Mouse (Mus musculus) CH12.LX (cell line): ENCODE data around the gene Myo1d. TPM values are rescaled to one million over a fixed set of nuclear protein-coding genes. Genes with fewer than 3 reads are reported as not detected.

Source experiments
- DNase-seq: peaks from one replicate; pipeline ENCODE4 v3.0.0-alpha.2; 2013; ENCODE audit errors: extremely low read depth
- H3K27ac ChIP-seq: 2 replicates; pipeline ENCODE4 v1.5.1; 2012; ENCODE audit warnings: low read depth, mild to moderate bottlenecking, control low read depth, moderate library complexity; ENCODE audit not compliant: insufficient read depth
- H3K27me3 ChIP-seq: replicated peaks from 2 replicates; pipeline ENCODE3; 2012; ENCODE audit warnings: inconsistent platforms
- H3K36me3 ChIP-seq, 2 experiments: replicated peaks in 1 of 2; 2 replicates each; pipeline versions ENCODE3 to v1.6.1; 2012; ENCODE audit warnings: inconsistent platforms in 1 of 2, low read length in 1 of 2, mild to moderate bottlenecking in 1 of 2, mixed read lengths in 1 of 2, moderate library complexity in 1 of 2; ENCODE audit not compliant: control insufficient read depth in 1 of 2, insufficient read depth in 1 of 2
- H3K4me1 ChIP-seq, 2 experiments: 2 replicates each; pipeline ENCODE4 v1.6.1; 2012; ENCODE audit warnings: inconsistent platforms in 1 of 2, moderate library complexity in 1 of 2; ENCODE audit not compliant: insufficient read depth in 2 of 2, control insufficient read depth in 1 of 2
- H3K4me2 ChIP-seq: 2 replicates; pipeline ENCODE4 v1.6.1; 2012; ENCODE audit warnings: low read depth, mild to moderate bottlenecking, control low read depth; ENCODE audit not compliant: poor library complexity, insufficient read depth, severe bottlenecking
- H3K4me3 ChIP-seq, 3 experiments: fragments of 150-350 bp in 1 of 3; sonication (generic) in 1 of 3; replicated peaks in 1 of 3; 2 replicates each; pipeline versions ENCODE3 to v1.5.1; 2011 to 2012; ENCODE audit warnings: low read depth in 2 of 3, low read length in 2 of 3, mild to moderate bottlenecking in 2 of 3, moderate library complexity in 2 of 3, control low read depth in 1 of 3, improper control_type of control experiment in 1 of 3, inconsistent platforms in 1 of 3, mixed read lengths in 1 of 3; ENCODE audit not compliant: poor library complexity in 1 of 3
- H3K79me2 ChIP-seq: replicated peaks from 2 replicates; pipeline ENCODE4 v1.6.1; 2012; ENCODE audit warnings: mild to moderate bottlenecking, moderate library complexity; ENCODE audit not compliant: control insufficient read depth, poor library complexity, insufficient read depth, severe bottlenecking; ENCODE audit errors: extremely low read depth
- H3K9ac ChIP-seq: 2 replicates; pipeline ENCODE4 v1.6.1; 2012; ENCODE audit warnings: low read depth, mild to moderate bottlenecking, control low read depth, moderate library complexity; ENCODE audit not compliant: insufficient read depth
- H3K9me3 ChIP-seq: replicated peaks from 2 replicates; pipeline ENCODE3; 2012; ENCODE audit warnings: low read length, inconsistent platforms, mixed read lengths
- BHLHE40 ChIP-seq: IDR thresholded peaks from 2 replicates; pipeline ENCODE4 v1.6.1; 2011; ENCODE audit warnings: mild to moderate bottlenecking, low read depth, low read length, improper control_type of control experiment
- CHD1 ChIP-seq: IDR thresholded peaks from 2 replicates; pipeline ENCODE4 v1.6.1; 2012; ENCODE audit warnings: low read depth, low read length, improper control_type of control experiment, inconsistent platforms
- CHD2 ChIP-seq: IDR thresholded peaks from 2 replicates; pipeline ENCODE4 v1.6.1; 2011; ENCODE audit warnings: low read length, improper control_type of control experiment
- ELF1 ChIP-seq: IDR thresholded peaks from 2 replicates; pipeline ENCODE4 v1.6.1; 2014; ENCODE audit warnings: low read depth, mild to moderate bottlenecking, inconsistent platforms, low read length, improper control_type of control experiment
- EP300 ChIP-seq: IDR thresholded peaks from 2 replicates; pipeline ENCODE4 v1.6.1; 2011; ENCODE audit warnings: low read length, improper control_type of control experiment
- ETS1 ChIP-seq: conservative IDR thresholded peaks from 2 replicates; pipeline ENCODE4 v1.6.1; 2012; ENCODE audit warnings: low read depth, mild to moderate bottlenecking, inconsistent platforms, low read length, improper control_type of control experiment, moderate library complexity
- GABPA ChIP-seq: IDR thresholded peaks from 2 replicates; pipeline ENCODE4 v1.6.1; 2012; ENCODE audit warnings: low read depth, low read length, improper control_type of control experiment, inconsistent platforms; ENCODE audit not compliant: insufficient replicate concordance
- IRF4 ChIP-seq: IDR thresholded peaks from 2 replicates; pipeline ENCODE4 v1.6.1; 2014; ENCODE audit warnings: low read depth, mild to moderate bottlenecking, inconsistent platforms, low read length, improper control_type of control experiment
- JUN ChIP-seq: IDR thresholded peaks from 2 replicates; pipeline ENCODE4 v1.6.1; 2011; ENCODE audit warnings: low read depth, mild to moderate bottlenecking, low read length, improper control_type of control experiment, moderate library complexity; ENCODE audit not compliant: insufficient read depth
- MAX ChIP-seq: IDR thresholded peaks from 2 replicates; pipeline ENCODE4 v1.6.1; 2011; ENCODE audit warnings: low read length, improper control_type of control experiment
- MAZ ChIP-seq: IDR thresholded peaks from 2 replicates; pipeline ENCODE4 v1.6.1; 2012; ENCODE audit warnings: low read depth, mild to moderate bottlenecking, inconsistent platforms, low read length, improper control_type of control experiment, moderate library complexity
- MEF2A ChIP-seq: IDR thresholded peaks from 2 replicates; pipeline ENCODE4 v1.6.1; 2014; ENCODE audit warnings: low read depth, mild to moderate bottlenecking, inconsistent platforms, low read length, improper control_type of control experiment, borderline replicate concordance
- MXI1 ChIP-seq: IDR thresholded peaks from 2 replicates; pipeline ENCODE4 v1.6.1; 2011; ENCODE audit warnings: mild to moderate bottlenecking, low read depth, low read length, improper control_type of control experiment
- MYC ChIP-seq: IDR thresholded peaks from 2 replicates; pipeline ENCODE4 v1.6.1; 2011; ENCODE audit warnings: low read depth, mild to moderate bottlenecking, improper control_type of control experiment, low read length
- NRF1 ChIP-seq: IDR thresholded peaks from 2 replicates; pipeline ENCODE4 v1.6.1; 2014; ENCODE audit warnings: low read depth, mild to moderate bottlenecking, inconsistent platforms, low read length, improper control_type of control experiment, moderate library complexity
- PAX5 ChIP-seq: IDR thresholded peaks from 2 replicates; pipeline ENCODE4 v1.6.1; 2012; ENCODE audit warnings: low read length, inconsistent platforms, mixed read lengths
- POLR2A ChIP-seq: IDR thresholded peaks from 2 replicates; pipeline ENCODE4 v1.6.1; 2011; ENCODE audit warnings: low read depth, mild to moderate bottlenecking, improper control_type of control experiment, low read length
- RCOR1 ChIP-seq: conservative IDR thresholded peaks from 2 replicates; pipeline ENCODE4 v1.6.1; 2012; ENCODE audit warnings: low read depth, mild to moderate bottlenecking, inconsistent platforms, low read length, improper control_type of control experiment
- SIN3A ChIP-seq: IDR thresholded peaks from 2 replicates; pipeline ENCODE4 v1.6.1; 2012; ENCODE audit warnings: low read length, improper control_type of control experiment, inconsistent platforms
- SMC3 ChIP-seq: IDR thresholded peaks from 2 replicates; pipeline ENCODE4 v1.6.1; 2011; ENCODE audit warnings: low read depth, low read length, improper control_type of control experiment
- TCF12 ChIP-seq: IDR thresholded peaks from 2 replicates; pipeline ENCODE4 v1.6.1; 2014; ENCODE audit warnings: low read depth, mild to moderate bottlenecking, inconsistent platforms, low read length, improper control_type of control experiment
- UBTF ChIP-seq: IDR thresholded peaks from 2 replicates; pipeline ENCODE4 v1.6.1; 2012; ENCODE audit warnings: low read depth, mild to moderate bottlenecking, inconsistent platforms, low read length, improper control_type of control experiment, moderate library complexity
- USF2 ChIP-seq: conservative IDR thresholded peaks from 2 replicates; pipeline ENCODE4 v1.6.1; 2011; ENCODE audit warnings: low read depth, low read length, improper control_type of control experiment
- ZMIZ1 ChIP-seq: IDR thresholded peaks from 2 replicates; pipeline ENCODE4 v1.6.1; 2012; ENCODE audit warnings: low read depth, mild to moderate bottlenecking, inconsistent platforms, low read length, improper control_type of control experiment
- dilution Hi-C: fragments of 300-500 bp; cut with MboI; formaldehyde crosslinking; loops from 2 replicates; pipeline ENCODE4 v1.14.3; 2020; ENCODE audit warnings: low sequenced_read_pairs; ENCODE audit not compliant: extremely low pct_unique_long_range_greater_than_20kb, extremely low pct_ligation_motif_present
- in situ Hi-C: fragments of 300-500 bp; cut with MboI; formaldehyde crosslinking; loops from 3 replicates; pipeline ENCODE4 v1.14.3; 2019; ENCODE audit warnings: low sequenced_read_pairs, low pct_ligation_motif_present, low pct_unique_long_range_greater_than_20kb, mixed read lengths
- polyA plus RNA-seq: library from polyadenylated mRNA; unstranded; fragments of >175 nt; gene quantifications from 2 replicates; pipeline ENCODE4 v1.2.1, GENCODE M21; 2012; ENCODE audit warnings: low read depth; ENCODE audit not compliant: insufficient read length
- total RNA-seq, 2 experiments: library from RNA; depleted of rRNA; stranded (reverse); fragments of 300-350 nt in 1 of 2; fragments of >200 nt in 1 of 2; gene quantifications; 2 replicates each; pipeline ENCODE4 v1.2.3; 2012 to 2014

The Myo1d gene
- total and polyA plus RNA-seq, 3 experiments: 2.2 to 5.6 (median 2.9) TPM

- Histone ChIP-seq H3K9me3 (peaks cover 12% of the 10 kb centered on the region), H3K27ac (peak overlapping the region; percentile 55), H3K9ac (peak overlapping the region; percentile 29; the same call in 1 of the 2 replicates), H3K27me3 (no peaks in the 10 kb centered on the region), H3K4me1 (peaks cover 23 to 58% of the 10 kb centered on the region in 2 experiments), H3K4me2 (0 out of 2 replicates have a peak overlapping the region, but pooled peaks have one; percentile 42), H3K79me2 (no peaks in the 10 kb centered on the region), H3K4me3 (no peak overlapping the region), H3K36me3 (peaks cover 0 to 6% of the 10 kb centered on the region in 2 experiments)
- in situ Hi-C loops: no loop called here
- dilution Hi-C loops: no loop called here
- TF ChIP-seq POLR2A (no peak), CHD2 (0 out of 2 replicates have a peak, but pooled peaks have one; percentile 18), ZMIZ1 (no peak), NRF1 (peak; percentile 42; the same call in 1 of the 2 replicates), PAX5 (no peak), JUN (peak; percentile 9; the same call in 1 of the 2 replicates), IRF4 (peak; percentile 89), EP300 (peak; percentile 74), ELF1 (0 out of 2 replicates have a peak, but pooled peaks have one; percentile 48), RCOR1 (peak; percentile 82), SIN3A (peak; percentile 74), SMC3 (peak; percentile 20), ETS1 (peak; percentile 92), TCF12 (peak; percentile 90), MXI1 (peak; percentile 89), GABPA (no peak), MAX (peak; percentile 65), USF2 (no peak), MEF2A (peak; percentile 92), CHD1 (peak; percentile 99), MYC (peak; percentile 45; the same call in 1 of the 2 replicates), MAZ (0 out of 2 replicates have a peak, but pooled peaks have one; percentile 43), UBTF (no peak), BHLHE40 (peak; percentile 98)
- no peak for DNase-seq
Measured at GRCm38 (mm10) chr11:80515346-80515745, 264.5 kb downstream of the Myo1d start.
